ENCODE assay signal across 11 mouse cellular contexts in genomic region chr5:121003781-121004180, GRCm38 (mm10). TPM values are rescaled to one million over a fixed set of nuclear protein-coding genes. Genes with fewer than 3 reads are reported as not detected.
A peak's percentile ranks its signal among the peaks of the same experiment; 100 is the strongest.
DNase-seq lines count a peak whose midpoint lies in the region; ATAC-seq and TF ChIP-seq lines count a peak whose summit lies in the region.
"Had no signal": no experiment of that assay in that cellular context is flagged by ENCODE, and none has a peak within 500 bp of the region (broad histone marks: within the 10 kb centered on the region; RNA-seq: fewer than 3 reads in every experiment).

No protein-coding gene starts in this region.

- no peaks in the 10 kb centered on the region for H3K9me3 ChIP-seq in midbrain, embryonic 13.5 days
- no peaks in the 10 kb centered on the region for H3K9me3 ChIP-seq in midbrain, embryonic 10.5 days (replicated peaks)

- H3K9ac ChIP-seq in midbrain, embryonic 13.5 days (replicated peaks): peak overlapping the region; percentile 51; the same call in 1 of the 2 replicates

- peaks cover 9% of the 10 kb centered on the region for H3K27me3 ChIP-seq in midbrain, embryonic 13.5 days
- peaks cover 8% of the 10 kb centered on the region for H3K27me3 ChIP-seq in midbrain, embryonic 10.5 days (ENCODE audit: low read depth, poor library complexity, severe bottlenecking)
- H3K27me3 ChIP-seq in splenic B cell, adult 2 months (ENCODE audit: control insufficient read depth, insufficient read depth, low read length, poor library complexity, severe bottlenecking): no peaks in the 10 kb centered on the region

- no peak for ATAC-seq in midbrain, embryonic 13.5 days

- no peak for TF ChIP-seq CTCF in left cerebral cortex, adult 2 months (IDR thresholded peaks at IDR 0.05)

- H3K36me3 ChIP-seq in midbrain, embryonic 13.5 days: no peaks in the 10 kb centered on the region
- H3K36me3 ChIP-seq in midbrain, embryonic 10.5 days: no peaks in the 10 kb centered on the region
- H3K36me3 ChIP-seq in splenic B cell, adult 2 months (ENCODE audit: control insufficient read depth, insufficient read depth, low read length, poor library complexity, severe bottlenecking): no peaks in the 10 kb centered on the region

- H3K27ac ChIP-seq in midbrain, embryonic 13.5 days: peak overlapping the region; percentile 52
- no peak overlapping the region for H3K27ac ChIP-seq in midbrain, embryonic 10.5 days (replicated peaks)
- peak overlapping the region; percentile 64 for H3K27ac ChIP-seq in left cerebral cortex, adult 2 months
- H3K27ac ChIP-seq: kidney, postnatal 0 days had no signal

- no peak for DNase-seq in midbrain, embryonic 10.5 days (ENCODE audit: low spot score)
- peak; percentile 75 to 77 for DNase-seq in cerebellum, postnatal 10 days
- DNase-seq in left cerebral cortex, adult 2 months (ENCODE audit: extremely low spot score in 1 of 2, low spot score in 2 of 2): peak; percentile 53 to 62
- peak; percentile 6 for DNase-seq in splenic B cell, adult 2 months (ENCODE audit: low read depth, low spot score)
- DNase-seq in urinary bladder, postnatal 36 days (ENCODE audit: low spot score in 2 of 2): no peak
- no peak for DNase-seq in kidney, postnatal 36 days
- no peak for DNase-seq in ovary, postnatal 10 days (ENCODE audit: low spot score)
- DNase-seq: lung, adult 18-20 months had no signal

- H3K4me2 ChIP-seq in midbrain, embryonic 13.5 days (replicated peaks): peak overlapping the region; percentile 46

- 17% methylated on average over 17 of the region's 17 CpGs for WGBS in midbrain, embryonic 13.5 days
- WGBS in midbrain, embryonic 10.5 days: 45% methylated on average over 17 of the region's 17 CpGs

- H3K4me3 ChIP-seq in midbrain, embryonic 13.5 days (replicated peaks): peak overlapping the region; percentile 10; the same call in 1 of the 2 replicates
- H3K4me3 ChIP-seq in midbrain, embryonic 10.5 days: no peak overlapping the region
- H3K4me3 ChIP-seq in left cerebral cortex, adult 2 months: peak overlapping the region; percentile 33
- H3K4me3 ChIP-seq: erythroblast, embryonic 14.5 days had no signal

- intact Hi-C loops in left cerebral cortex, adult 2 months (cut with DNase I): no loop called here

- peaks cover 28% of the 10 kb centered on the region for H3K4me1 ChIP-seq in midbrain, embryonic 13.5 days (replicated peaks)
- H3K4me1 ChIP-seq in midbrain, embryonic 10.5 days: peaks cover 10% of the 10 kb centered on the region

RNA-seq across cellular contexts. Expression of gene Rph3a, which starts 6.1 kb away (rescaled TPM):
- 8.4 and 9.1 TPM in 2 replicates for polyA plus RNA-seq in midbrain, embryonic 13.5 days (2015; fragmentation: Nextera tagmentation; extraction: Ambion mirVana)
- polyA plus RNA-seq in midbrain, embryonic 10.5 days (2016; fragmentation: Nextera tagmentation; extraction: Ambion mirVana): 0.10 and 0.47 TPM in 2 replicates
- total RNA-seq in left cerebral cortex, adult 2 months (2021): 100 to 1,000 TPM; 329 to 347 TPM
- polyA plus RNA-seq: erythroblast, embryonic 14.5 days had no signal

Comparison
In these comparisons a context has a peak if more than half of its experiments do, and no peak if none do; other contexts are left out.
1. DNase-seq: peak in cerebellum, postnatal 10 days (2 of 2), left cerebral cortex, adult 2 months (2 of 2) and splenic B cell, adult 2 months (single experiment); none in midbrain, embryonic 10.5 days (single experiment), urinary bladder, postnatal 36 days (0 of 2), kidney, postnatal 36 days (0 of 2) and ovary, postnatal 10 days (single experiment).